Mouse (Mus musculus) MEL (cell line): Measurements from ENCODE around the gene Elof1. TPM values are rescaled to one million over a fixed set of nuclear protein-coding genes. Genes with fewer than 3 reads are reported as not detected.
A peak's percentile ranks its signal among the peaks of the same experiment; 100 is the strongest.
"Not testable (repeated sequence)": the region's sequence is repeated elsewhere in the genome, so short reads cannot be mapped to it uniquely, and the experiment has no call there.

ENCODE experiments used
- DNase-seq: peaks from one replicate; pipeline ENCODE4 v3.0.0; 2011; ENCODE audit warnings: low read depth, low spot score
- H3K27ac ChIP-seq: 2 replicates; pipeline ENCODE4 v1.5.1; 2012; ENCODE audit warnings: low read depth, mild to moderate bottlenecking, control low read depth, low read length, moderate library complexity; ENCODE audit not compliant: control insufficient read depth
- H3K27me3 ChIP-seq, 2 experiments: fragments of 150-350 bp in 1 of 2; sonication (generic) in 1 of 2; 2 replicates each; pipeline ENCODE4 v1.6.1; 2012; ENCODE audit warnings: low read length in 2 of 2, mild to moderate bottlenecking in 2 of 2, improper control_type of control experiment in 1 of 2, moderate library complexity in 1 of 2; ENCODE audit not compliant: insufficient read depth in 2 of 2, control insufficient read depth in 1 of 2
- H3K36me3 ChIP-seq, 2 experiments: 2 replicates each; pipeline ENCODE4 v1.6.1; 2012 to 2014; ENCODE audit warnings: low read length in 2 of 2, improper control_type of control experiment in 1 of 2, inconsistent platforms in 1 of 2, mild to moderate bottlenecking in 1 of 2; ENCODE audit not compliant: insufficient read depth in 2 of 2, control insufficient read depth in 1 of 2
- H3K4me1 ChIP-seq, 2 experiments: fragments of 150-350 bp in 1 of 2; sonication (generic) in 1 of 2; 2 replicates each; pipeline ENCODE4 v1.6.1; 2012; ENCODE audit warnings: low read length in 2 of 2, improper control_type of control experiment in 1 of 2, mild to moderate bottlenecking in 1 of 2; ENCODE audit not compliant: insufficient read depth in 2 of 2, control insufficient read depth in 1 of 2
- H3K4me3 ChIP-seq, 2 experiments: fragments of 150-350 bp in 1 of 2; sonication (generic) in 1 of 2; 2 replicates each; pipeline ENCODE4 v1.5.1; 2012; ENCODE audit warnings: low read depth in 2 of 2, low read length in 2 of 2, mild to moderate bottlenecking in 2 of 2, moderate library complexity in 2 of 2, control low read depth in 1 of 2, improper control_type of control experiment in 1 of 2; ENCODE audit not compliant: control insufficient read depth in 1 of 2, insufficient read depth in 1 of 2
- H3K79me2 ChIP-seq: 2 replicates; pipeline ENCODE4 v1.6.1; 2012; ENCODE audit warnings: mild to moderate bottlenecking, low read length, moderate library complexity; ENCODE audit not compliant: control insufficient read depth, poor library complexity, insufficient read depth
- H3K9ac ChIP-seq: 2 replicates; pipeline ENCODE4 v1.6.1; 2012; ENCODE audit warnings: low read depth, mild to moderate bottlenecking, control low read depth, low read length, moderate library complexity; ENCODE audit not compliant: control insufficient read depth, poor library complexity, severe bottlenecking
- H3K9me3 ChIP-seq: fragments of 150-350 bp; sonication (generic); replicated peaks from 2 replicates; pipeline ENCODE4 v1.6.1; 2012; ENCODE audit warnings: mild to moderate bottlenecking, low read length, improper control_type of control experiment, moderate library complexity; ENCODE audit not compliant: insufficient read depth
- ELF1 ChIP-seq: IDR thresholded peaks from 2 replicates; pipeline ENCODE4 v1.6.1; 2014; ENCODE audit warnings: low read depth, mild to moderate bottlenecking, inconsistent platforms, low read length, improper control_type of control experiment, moderate library complexity
- EP300 ChIP-seq, 2 experiments: IDR thresholded peaks; 2 replicates each; pipeline ENCODE4 v1.6.1; 2011; ENCODE audit warnings: improper control_type of control experiment in 2 of 2, low read length in 2 of 2, low read depth in 1 of 2, mild to moderate bottlenecking in 1 of 2
- GABPA ChIP-seq: IDR thresholded peaks from 2 replicates; pipeline ENCODE4 v1.6.1; 2012; ENCODE audit warnings: low read depth, mild to moderate bottlenecking, inconsistent platforms, low read length, improper control_type of control experiment, moderate library complexity
- GATA1 ChIP-seq: IDR thresholded peaks from 2 replicates; pipeline ENCODE4 v1.6.1; 2011; ENCODE audit warnings: low read depth, low read length, improper control_type of control experiment
- HCFC1 ChIP-seq: IDR thresholded peaks from 2 replicates; pipeline ENCODE4 v1.6.1; 2012; ENCODE audit warnings: low read depth, mild to moderate bottlenecking, inconsistent platforms, low read length, improper control_type of control experiment, moderate library complexity
- MAFK ChIP-seq: IDR thresholded peaks from 2 replicates; pipeline ENCODE4 v1.6.1; 2011; ENCODE audit warnings: low read depth, mild to moderate bottlenecking, low read length, improper control_type of control experiment, borderline replicate concordance
- MAX ChIP-seq: IDR thresholded peaks from 2 replicates; pipeline ENCODE4 v1.6.1; 2011; ENCODE audit warnings: low read length, improper control_type of control experiment
- MEF2A ChIP-seq: IDR thresholded peaks from 2 replicates; pipeline ENCODE4 v1.6.1; 2014; ENCODE audit warnings: low read depth, mild to moderate bottlenecking, inconsistent platforms, low read length, improper control_type of control experiment; ENCODE audit not compliant: poor library complexity, insufficient replicate concordance, severe bottlenecking; ENCODE audit errors: extremely low read depth
- MXI1 ChIP-seq: IDR thresholded peaks from 2 replicates; pipeline ENCODE4 v1.6.1; 2011; ENCODE audit warnings: mild to moderate bottlenecking, low read depth, low read length, improper control_type of control experiment
- MYC ChIP-seq: IDR thresholded peaks from 2 replicates; pipeline ENCODE4 v1.6.1; 2011; ENCODE audit warnings: low read depth, mild to moderate bottlenecking, low read length, improper control_type of control experiment, moderate library complexity
- NELFE ChIP-seq: IDR thresholded peaks from 2 replicates; pipeline ENCODE4 v1.6.1; 2011; ENCODE audit warnings: low read depth, low read length, improper control_type of control experiment
- POLR2AphosphoS5 ChIP-seq: IDR thresholded peaks from 2 replicates; pipeline ENCODE4 v1.6.1; 2012; ENCODE audit warnings: low read depth, borderline replicate concordance, mild to moderate bottlenecking, inconsistent platforms, low read length, moderate library complexity, mixed read lengths
- SMC3 ChIP-seq: IDR thresholded peaks from 2 replicates; pipeline ENCODE4 v1.6.1; 2011; ENCODE audit warnings: low read depth, low read length, improper control_type of control experiment
- TAL1 ChIP-seq: IDR thresholded peaks from 2 replicates; pipeline ENCODE4 v1.6.1; 2012; ENCODE audit warnings: mild to moderate bottlenecking, inconsistent platforms, low read length, moderate library complexity, mixed read lengths
- TBP ChIP-seq: IDR thresholded peaks from 2 replicates; pipeline ENCODE4 v1.8.0; 2011; ENCODE audit warnings: low read depth, low read length, improper control_type of control experiment
- TCF12 ChIP-seq: IDR thresholded peaks from 2 replicates; pipeline ENCODE4 v1.6.1; 2014; ENCODE audit warnings: low read depth, mild to moderate bottlenecking, inconsistent platforms, low read length, improper control_type of control experiment, moderate library complexity
- UBTF ChIP-seq: IDR thresholded peaks from 2 replicates; pipeline ENCODE4 v1.6.1; 2012; ENCODE audit warnings: low read depth, mild to moderate bottlenecking, inconsistent platforms, low read length, improper control_type of control experiment, moderate library complexity, borderline replicate concordance; ENCODE audit not compliant: insufficient read depth
- USF2 ChIP-seq, 2 experiments: IDR thresholded peaks; 2 replicates each; pipeline ENCODE4 v1.6.1; 2011 to 2012; ENCODE audit warnings: improper control_type of control experiment in 2 of 2, low read length in 2 of 2, borderline replicate concordance in 1 of 2, inconsistent platforms in 1 of 2, low read depth in 1 of 2, mild to moderate bottlenecking in 1 of 2; ENCODE audit not compliant: insufficient read depth in 1 of 2
- ZC3H11A ChIP-seq: IDR thresholded peaks from 2 replicates; pipeline ENCODE4 v1.6.1; 2012; ENCODE audit warnings: low read depth, mild to moderate bottlenecking, inconsistent platforms, low read length, improper control_type of control experiment
- ZKSCAN1 ChIP-seq: IDR thresholded peaks from 2 replicates; pipeline ENCODE4 v1.6.1; 2012; ENCODE audit warnings: low read depth, mild to moderate bottlenecking, inconsistent platforms, low read length, improper control_type of control experiment, moderate library complexity
- ZMIZ1 ChIP-seq: IDR thresholded peaks from 2 replicates; pipeline ENCODE4 v1.6.1; 2012; ENCODE audit warnings: low read depth, mild to moderate bottlenecking, inconsistent platforms, low read length, improper control_type of control experiment, moderate library complexity
- ZNF384 ChIP-seq: IDR thresholded peaks from 2 replicates; pipeline ENCODE4 v1.6.1; 2012; ENCODE audit warnings: low read depth, mild to moderate bottlenecking, inconsistent platforms, low read length, improper control_type of control experiment
- polyA plus RNA-seq, 2 experiments: library from polyadenylated mRNA; stranded (reverse) in 1 of 2; unstranded in 1 of 2; fragments of >175 nt in 1 of 2; fragments of >200 nt in 1 of 2; gene quantifications; 2 replicates each; pipeline versions ENCODE4 v1.2.1 to v1.2.4; 2012; ENCODE audit warnings: low replicate concordance in 2 of 2, low read depth in 1 of 2; ENCODE audit not compliant: insufficient read length in 2 of 2, insufficient read depth in 1 of 2, missing spikeins in 1 of 2
- total RNA-seq: library from RNA; depleted of rRNA; stranded (reverse); fragments of 300-350 nt; gene quantifications from 2 replicates; pipeline ENCODE4 v1.2.3, GENCODE M21; 2012

Gene Elof1
- total and polyA plus RNA-seq, 3 experiments = 421 to 505 TPM; not detected in 1

DNA sequence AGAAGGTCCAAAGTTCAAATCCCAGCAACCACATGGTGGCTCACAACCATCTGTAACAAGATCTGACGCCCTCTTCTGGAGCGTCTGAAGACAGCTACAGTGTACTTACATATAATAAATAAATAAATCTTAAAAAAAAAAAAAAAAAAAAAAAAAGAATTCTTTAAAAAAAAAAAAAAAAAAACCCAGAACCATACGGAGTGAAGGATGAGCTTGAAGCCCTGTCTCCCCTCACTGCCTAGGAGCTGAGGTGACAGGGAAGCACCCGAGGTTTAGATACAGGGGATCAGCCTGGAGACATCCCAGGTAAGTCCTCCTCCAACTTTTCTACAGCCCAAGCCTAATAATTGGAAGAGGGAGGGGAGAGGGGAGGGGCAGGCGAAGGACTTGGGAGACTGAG, 41.2 kb downstream of the Elof1 start:
- H3K27me3 ChIP-seq, H3K27ac ChIP-seq, H3K9ac ChIP-seq, H3K4me1 ChIP-seq, DNase-seq, H3K4me3 ChIP-seq, H3K36me3 ChIP-seq, H3K9me3 ChIP-seq, H3K79me2 ChIP-seq: not testable (repeated sequence)
- TF ChIP-seq ZNF384 = peak; percentile 59
- 0 out of 2 replicates have a peak, but pooled peaks have one; percentile 12 for TF ChIP-seq TBP

DNA sequence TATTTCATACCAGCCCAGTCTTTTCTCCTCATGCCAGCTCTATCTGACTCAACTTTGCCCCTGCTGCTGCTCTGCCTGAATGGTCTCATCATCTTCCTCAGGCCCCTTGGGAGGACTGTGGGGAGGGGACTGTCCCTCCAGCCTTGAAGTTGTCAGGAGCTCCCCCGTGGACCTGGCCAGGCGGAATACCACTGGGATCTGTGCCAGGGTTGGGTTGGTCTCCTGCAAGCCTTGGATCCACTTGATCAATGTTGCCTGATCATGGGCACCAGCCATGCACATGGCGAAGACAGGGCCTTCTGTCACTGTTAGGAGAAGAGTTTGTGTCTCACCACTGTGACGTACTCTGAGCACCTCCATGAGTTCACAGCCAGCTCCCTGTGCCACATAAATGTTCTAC, 44.7 kb downstream of the Elof1 start:
- Histone ChIP-seq H3K9ac (no peak overlapping the region), H3K4me1 (peaks cover 1 to 10% of the 10 kb centered on the region in 2 experiments), H3K79me2 (peaks cover 6% of the 10 kb centered on the region), H3K9me3 (no peaks in the 10 kb centered on the region), H3K4me3 (no peak overlapping the region), H3K27me3 (no peaks in the 10 kb centered on the region), H3K36me3 (peaks cover 0 to 6% of the 10 kb centered on the region in 2 experiments; a peak in 3 of 4 replicates), H3K27ac (no peak overlapping the region)
- TF ChIP-seq MAFK = no peak
- TF ChIP-seq ZC3H11A = no peak
- TF ChIP-seq EP300 (IDR thresholded peaks at IDR 0.05; ENCODE audit: low read depth in 1 of 2, low read length in 2 of 2) = 0 out of 4 replicates have a peak, but pooled peaks of 1 of the 2 experiments have one; percentile 8
- TF ChIP-seq SMC3 = no peak
- TF ChIP-seq TBP = no peak
- no peak for DNase-seq

DNA sequence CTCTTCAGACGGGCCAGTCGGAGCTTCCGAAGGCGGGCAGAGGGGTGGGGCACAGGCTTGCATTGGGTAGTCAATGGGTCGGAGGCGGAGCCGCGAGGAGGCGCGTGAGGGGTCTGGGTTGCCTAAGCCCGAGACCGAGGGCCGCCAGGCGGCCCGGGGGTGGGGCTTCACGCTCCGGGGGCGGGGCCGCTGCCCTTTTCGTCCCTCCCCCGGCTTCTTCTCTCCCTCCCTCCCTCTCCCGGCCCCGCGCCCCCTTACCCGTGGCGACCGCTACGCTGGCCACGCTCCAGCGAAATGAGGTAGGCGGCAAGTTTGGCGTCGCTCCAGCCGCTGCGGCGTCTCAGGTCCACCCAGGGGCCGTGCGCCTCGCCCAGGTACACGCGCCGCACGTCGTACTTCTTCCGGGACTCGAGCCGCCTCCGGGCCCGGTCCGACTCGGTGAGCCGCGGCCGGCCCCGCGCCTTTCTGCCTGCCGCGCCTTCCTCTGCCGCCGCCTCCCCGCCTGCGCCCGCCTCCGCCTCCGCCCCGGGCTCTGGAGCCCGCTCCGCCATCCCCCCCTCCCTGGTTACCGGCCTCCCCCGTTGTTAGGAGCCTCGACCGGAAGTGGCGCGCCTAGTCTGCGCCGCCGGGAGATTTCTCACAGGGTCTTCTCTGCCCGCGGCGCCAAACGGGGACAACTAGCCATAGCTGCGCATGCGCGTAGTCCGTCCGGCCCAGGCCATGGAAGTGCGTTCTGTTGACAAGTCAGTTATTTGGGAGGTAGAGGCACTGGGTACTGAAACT, 46.0 kb downstream of the Elof1 start, which contains the start of the genes Gm49318 and Zfp653:
Gm49318 (minus strand) TSS at position 469 of the 783 bp plus-strand sequence.
Zfp653 (minus strand) TSS at position 586 of the 783 bp plus-strand sequence.
- Histone ChIP-seq H3K9ac (peak within 1 kb of the TSS; percentile 83), H3K4me3 (peak within 1 kb of the TSS; percentile 74 to 78), H3K27ac (peak within 1 kb of the TSS; percentile 69), H3K79me2 (peaks cover 6% of the 10 kb centered on the region), H3K4me1 (peaks cover 1 to 10% of the 10 kb centered on the region in 2 experiments), H3K27me3 (no peaks in the 10 kb centered on the region), H3K36me3 (peaks cover 0 to 6% of the 10 kb centered on the region in 2 experiments; a peak in 2 of 4 replicates), H3K9me3 (no peaks in the 10 kb centered on the region)
- DNase-seq = peak; percentile 100
- TF ChIP-seq GABPA (0 out of 2 replicates have a peak, but pooled peaks have one; percentile 46), ELF1 (peak; percentile 92), ZKSCAN1 (peak; percentile 14; the same call in 1 of the 2 replicates), USF2 (IDR thresholded peaks at IDR 0.05; ENCODE audit: borderline replicate concordance in 1 of 2, insufficient read depth in 1 of 2, low read depth in 1 of 2, low read length in 2 of 2) (no peak), MEF2A (no peak), MAFK (no peak; the same call in 1 of the 2 replicates), POLR2AphosphoS5 (peak; percentile 69; the same call in 1 of the 2 replicates), MYC (peak; percentile 53; the same call in 1 of the 2 replicates), TAL1 (no peak), ZNF384 (no peak; the same call in 1 of the 2 replicates), TCF12 (peak; percentile 83), UBTF (peak; percentile 84; the same call in 1 of the 2 replicates), GATA1 (no peak), NELFE (peak; percentile 95), MAX (peak; percentile 63), SMC3 (peak; percentile 20; the same call in 1 of the 2 replicates), HCFC1 (peak; percentile 98), ZMIZ1 (peak; percentile 97), MXI1 (peak; percentile 87)
